Mouse (Mus musculus): ENCODE results near the gene Raph1. TPM values are rescaled to one million over a fixed set of nuclear protein-coding genes. Genes with fewer than 3 reads are reported as not detected.

Raph1 gene
- polyA plus RNA-seq (2015; fragmentation: Nextera tagmentation; extraction: Ambion mirVana) = 20.7 and 23.6 TPM in 2 replicates

DNA sequence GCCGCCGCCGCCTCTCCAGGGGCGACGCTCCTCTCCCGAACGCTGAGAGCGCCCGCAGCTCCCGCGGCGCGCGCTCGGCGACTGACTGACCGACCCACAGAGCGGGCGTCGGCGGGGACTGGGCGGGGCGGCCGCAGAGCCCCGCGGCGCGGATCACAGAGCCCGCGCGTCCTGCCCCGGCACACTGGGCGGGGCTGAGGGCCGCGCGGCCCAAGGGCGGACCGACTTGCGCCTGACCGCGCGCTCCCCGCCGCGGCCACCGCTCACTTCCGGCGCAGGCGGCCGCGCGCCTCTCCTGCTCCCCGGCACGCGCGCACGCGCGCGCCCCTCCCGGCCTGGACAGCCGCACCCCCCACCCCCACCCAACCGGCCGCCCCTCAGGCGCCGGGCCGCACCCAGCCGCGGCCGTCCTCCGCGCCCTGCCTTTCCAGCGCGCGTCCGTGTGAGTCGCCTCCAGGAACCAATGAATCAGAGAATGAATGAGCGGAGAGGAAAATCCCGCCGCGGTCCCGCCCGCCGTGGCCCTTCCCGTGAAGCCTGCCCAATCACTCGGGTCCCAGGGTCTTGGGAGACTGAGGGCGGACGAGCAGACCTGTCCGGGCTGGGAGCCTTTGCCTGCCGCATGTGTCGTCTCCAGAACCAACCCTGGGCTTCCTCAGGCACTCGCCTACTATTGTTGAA, at the start of gene Raph1:
Gene Raph1 (minus strand): TSS at position 474 of the 681 bp plus-strand sequence.
- Histone ChIP-seq H3K4me1 (ENCODE audit: control insufficient read depth, insufficient read depth, low read length) (peaks cover 9% of the 10 kb centered on the region), H3K27ac (ENCODE audit: low read length) (peak within 1 kb of the TSS; percentile 97), H3K4me3 (ENCODE audit: low read depth, low read length) (peak within 1 kb of the TSS; percentile 99), H3K9me3 (replicated peaks; ENCODE audit: control insufficient read depth, low read length, poor library complexity, severe bottlenecking) (no peaks in the 10 kb centered on the region), H3K4me2 (ENCODE audit: low read length) (peak within 1 kb of the TSS; percentile 73), H3K9ac (ENCODE audit: low read depth, low read length) (peak within 1 kb of the TSS; percentile 100), H3K36me3 (ENCODE audit: control insufficient read depth, insufficient read depth, low read length) (no peaks in the 10 kb centered on the region), H3K27me3 (ENCODE audit: control insufficient read depth, insufficient read depth, low read depth, low read length) (no peaks in the 10 kb centered on the region)
- ATAC-seq = peak; percentile 97
- WGBS = under 1% methylated on average over 48 of the region's 92 CpGs

GRCm38 (mm10) chr1:60615703-60616102, 48.8 kb upstream of the Raph1 start:
- no peaks in the 10 kb centered on the region for H3K4me1 ChIP-seq (ENCODE audit: control insufficient read depth, insufficient read depth, low read length)
- 78% methylated on average over 1 of the region's 1 CpGs for WGBS
- H3K27ac ChIP-seq (ENCODE audit: low read length) = no peak overlapping the region
- no peak for ATAC-seq
- H3K27me3 ChIP-seq (ENCODE audit: control insufficient read depth, insufficient read depth, low read depth, low read length) = no peaks in the 10 kb centered on the region
- H3K4me2 ChIP-seq (ENCODE audit: low read length) = no peak overlapping the region
- no peaks in the 10 kb centered on the region for H3K36me3 ChIP-seq (ENCODE audit: control insufficient read depth, insufficient read depth, low read length)
- H3K9ac ChIP-seq (ENCODE audit: low read depth, low read length) = no peak overlapping the region
- no peaks in the 10 kb centered on the region for H3K9me3 ChIP-seq (replicated peaks; ENCODE audit: control insufficient read depth, low read length, poor library complexity, severe bottlenecking)
- H3K4me3 ChIP-seq (ENCODE audit: low read depth, low read length) = no peak overlapping the region

DNA sequence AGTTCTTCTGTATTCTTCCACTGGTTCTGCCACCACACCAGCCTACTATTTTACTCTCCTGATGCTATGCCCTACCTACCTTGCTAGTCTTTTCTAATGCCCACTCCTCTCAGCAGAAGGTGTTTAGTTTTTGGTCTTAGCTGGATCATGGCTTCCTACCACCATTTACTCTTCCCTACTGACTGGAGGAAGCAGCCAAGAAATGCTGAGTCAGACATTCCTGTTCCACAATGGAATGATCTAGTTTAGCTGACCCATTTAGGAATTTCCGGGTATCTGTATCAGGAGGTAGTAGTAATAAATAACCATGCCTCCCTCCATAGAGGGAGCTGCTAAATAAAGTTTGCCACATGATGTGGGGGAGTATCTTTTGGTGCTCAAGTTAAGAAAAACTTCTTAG, 48.0 kb upstream of the Raph1 start:
- Histone ChIP-seq H3K9ac (ENCODE audit: low read depth, low read length) (no peak overlapping the region), H3K27ac (ENCODE audit: low read length) (no peak overlapping the region), H3K36me3 (ENCODE audit: control insufficient read depth, insufficient read depth, low read length) (no peaks in the 10 kb centered on the region), H3K9me3 (replicated peaks; ENCODE audit: control insufficient read depth, low read length, poor library complexity, severe bottlenecking) (no peaks in the 10 kb centered on the region), H3K4me2 (ENCODE audit: low read length) (no peak overlapping the region), H3K27me3 (ENCODE audit: control insufficient read depth, insufficient read depth, low read depth, low read length) (no peaks in the 10 kb centered on the region), H3K4me3 (ENCODE audit: low read depth, low read length) (no peak overlapping the region), H3K4me1 (ENCODE audit: control insufficient read depth, insufficient read depth, low read length) (no peaks in the 10 kb centered on the region)
- ATAC-seq = no peak
- 88% methylated on average over 1 of the region's 1 CpGs for WGBS

DNA sequence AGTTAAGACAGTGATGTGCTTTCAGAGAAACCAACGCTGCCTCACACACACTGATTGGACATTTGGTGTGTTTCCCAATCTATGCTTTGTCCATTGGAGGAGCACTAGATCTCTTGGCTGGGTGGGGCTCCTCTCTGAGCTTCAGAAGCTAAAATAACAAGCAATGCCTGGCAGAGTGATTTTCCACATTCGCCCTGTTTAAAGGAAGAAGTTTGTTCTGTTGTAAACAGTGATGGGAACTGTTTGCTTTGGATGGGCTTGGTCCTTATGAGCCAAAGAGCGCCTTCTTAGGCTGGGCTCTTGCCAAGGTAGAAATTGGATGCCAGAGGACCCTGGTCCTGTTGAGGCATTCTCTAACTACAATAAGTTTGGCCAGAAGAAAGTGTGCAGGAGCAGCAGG, 45.1 kb upstream of the Raph1 start:
- no peak overlapping the region for H3K4me3 ChIP-seq (ENCODE audit: low read depth, low read length)
- no peaks in the 10 kb centered on the region for H3K27me3 ChIP-seq (ENCODE audit: control insufficient read depth, insufficient read depth, low read depth, low read length)
- ATAC-seq = no peak
- H3K9me3 ChIP-seq (replicated peaks; ENCODE audit: control insufficient read depth, low read length, poor library complexity, severe bottlenecking) = no peaks in the 10 kb centered on the region
- no peak overlapping the region for H3K9ac ChIP-seq (ENCODE audit: low read depth, low read length)
- H3K27ac ChIP-seq (ENCODE audit: low read length) = no peak overlapping the region
- H3K36me3 ChIP-seq (ENCODE audit: control insufficient read depth, insufficient read depth, low read length) = no peaks in the 10 kb centered on the region
- no peak overlapping the region for H3K4me2 ChIP-seq (ENCODE audit: low read length)
- WGBS = 90% methylated on average over 3 of the region's 3 CpGs
- H3K4me1 ChIP-seq (ENCODE audit: control insufficient read depth, insufficient read depth, low read length) = no peaks in the 10 kb centered on the region

DNA sequence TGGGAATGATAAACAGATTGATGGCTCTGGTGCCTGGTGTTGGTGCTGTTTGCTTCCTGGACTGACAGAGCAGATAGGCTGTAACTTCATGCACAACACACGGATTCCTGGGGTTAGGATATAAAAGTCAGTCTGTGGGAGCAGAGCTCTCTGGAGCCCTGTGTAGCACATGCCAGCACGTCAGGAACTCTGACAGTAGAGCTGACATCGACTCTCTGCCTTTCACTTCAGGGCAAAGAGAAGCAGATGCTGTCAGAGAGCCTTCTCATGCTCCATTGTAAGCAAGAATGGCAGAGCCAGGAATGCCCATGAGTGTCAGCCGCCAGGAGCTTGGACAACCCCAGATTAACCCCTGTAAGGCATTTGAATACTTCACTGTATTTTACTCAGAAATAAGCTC, 43.7 kb upstream of the Raph1 start:
- no peak overlapping the region for H3K4me2 ChIP-seq (ENCODE audit: low read length)
- 62% methylated on average over 4 of the region's 4 CpGs for WGBS

DNA sequence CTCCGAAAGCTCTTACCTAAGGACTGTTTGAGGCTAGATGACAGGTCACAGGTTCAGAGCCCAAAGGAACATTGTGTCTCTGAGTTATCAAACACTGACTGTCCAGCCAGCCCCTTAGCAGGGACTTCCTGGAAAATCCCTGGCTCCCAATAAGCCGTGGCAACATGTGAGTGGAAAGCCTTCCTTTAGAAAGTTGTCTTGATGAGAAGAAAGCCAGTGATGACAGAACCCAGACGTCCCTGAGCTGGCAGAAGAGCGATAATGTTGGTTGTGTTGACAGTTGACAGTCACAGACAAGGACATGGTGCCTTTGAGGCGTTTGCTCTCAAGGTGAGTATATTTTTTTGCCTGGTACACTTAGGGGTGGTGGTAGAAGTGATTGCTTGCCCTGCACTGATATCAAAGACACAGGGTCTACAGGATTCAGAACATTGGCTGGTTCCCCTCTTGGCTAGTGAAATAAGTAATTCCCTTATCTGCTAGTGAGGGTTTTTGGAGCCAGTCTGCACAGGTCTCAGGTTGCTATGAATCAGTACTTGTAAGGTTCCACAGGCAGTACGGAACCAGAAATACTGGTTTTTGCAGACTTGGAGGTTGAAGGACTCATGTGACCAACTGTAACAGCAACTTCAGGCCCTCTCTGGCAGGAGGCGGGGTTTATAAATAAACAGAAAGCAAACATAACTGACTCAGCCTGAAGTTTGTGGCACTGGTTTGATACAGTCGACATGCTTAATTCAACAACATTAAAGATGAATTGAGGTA, 42.3 kb upstream of the Raph1 start:
- H3K27me3 ChIP-seq (ENCODE audit: control insufficient read depth, insufficient read depth, low read depth, low read length) = no peaks in the 10 kb centered on the region
- H3K4me1 ChIP-seq (ENCODE audit: control insufficient read depth, insufficient read depth, low read length) = no peaks in the 10 kb centered on the region
- H3K9ac ChIP-seq (ENCODE audit: low read depth, low read length) = no peak overlapping the region
- ATAC-seq = no peak
- H3K4me2 ChIP-seq (ENCODE audit: low read length) = no peak overlapping the region
- WGBS = 89% methylated on average over 8 of the region's 8 CpGs
- H3K27ac ChIP-seq (ENCODE audit: low read length) = no peak overlapping the region
- no peak overlapping the region for H3K4me3 ChIP-seq (ENCODE audit: low read depth, low read length)
- no peaks in the 10 kb centered on the region for H3K36me3 ChIP-seq (ENCODE audit: control insufficient read depth, insufficient read depth, low read length)
- no peaks in the 10 kb centered on the region for H3K9me3 ChIP-seq (replicated peaks; ENCODE audit: control insufficient read depth, low read length, poor library complexity, severe bottlenecking)

More for the DNA sequence above, 43.7 kb upstream of the Raph1 start:
- no peak overlapping the region for H3K4me3 ChIP-seq (ENCODE audit: low read depth, low read length)
- H3K9me3 ChIP-seq (replicated peaks; ENCODE audit: control insufficient read depth, low read length, poor library complexity, severe bottlenecking) = no peaks in the 10 kb centered on the region
- no peak for ATAC-seq
- no peak overlapping the region for H3K27ac ChIP-seq (ENCODE audit: low read length)
- H3K9ac ChIP-seq (ENCODE audit: low read depth, low read length) = no peak overlapping the region
- H3K36me3 ChIP-seq (ENCODE audit: control insufficient read depth, insufficient read depth, low read length) = no peaks in the 10 kb centered on the region
- H3K4me1 ChIP-seq (ENCODE audit: control insufficient read depth, insufficient read depth, low read length) = no peaks in the 10 kb centered on the region
- H3K27me3 ChIP-seq (ENCODE audit: control insufficient read depth, insufficient read depth, low read depth, low read length) = no peaks in the 10 kb centered on the region

DNA sequence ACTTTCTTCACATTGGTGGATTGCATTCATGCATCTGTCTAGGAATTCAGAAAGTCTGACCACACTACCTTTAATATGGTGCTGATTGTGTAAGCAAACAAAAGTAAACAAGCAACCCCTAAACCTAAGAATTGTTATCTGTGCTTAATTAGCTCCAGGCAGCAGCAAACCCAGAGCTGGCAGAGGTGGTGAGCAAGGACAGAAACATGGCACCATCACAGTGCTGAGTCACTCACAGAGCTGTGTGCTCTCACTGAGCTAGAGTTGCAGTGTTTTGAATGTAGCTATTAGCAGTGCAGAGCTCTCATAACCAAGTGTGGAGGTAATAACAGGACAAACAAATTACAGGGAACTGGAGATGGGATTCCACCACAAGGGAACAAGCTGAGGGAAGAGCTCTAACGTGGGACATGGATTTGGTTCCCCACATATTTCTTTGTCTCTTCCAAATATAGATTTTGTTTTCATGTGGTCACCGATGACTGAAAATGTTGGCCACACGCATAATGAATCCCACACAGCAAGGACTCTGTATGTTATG, 37.6 kb upstream of the Raph1 start:
- 92% methylated on average over 3 of the region's 3 CpGs for WGBS
- H3K9me3 ChIP-seq (replicated peaks; ENCODE audit: control insufficient read depth, low read length, poor library complexity, severe bottlenecking) = no peaks in the 10 kb centered on the region
- H3K27ac ChIP-seq (ENCODE audit: low read length) = no peak overlapping the region
- H3K4me2 ChIP-seq (ENCODE audit: low read length) = no peak overlapping the region
- no peaks in the 10 kb centered on the region for H3K4me1 ChIP-seq (ENCODE audit: control insufficient read depth, insufficient read depth, low read length)
- no peak for ATAC-seq
- no peak overlapping the region for H3K9ac ChIP-seq (ENCODE audit: low read depth, low read length)
- no peaks in the 10 kb centered on the region for H3K36me3 ChIP-seq (ENCODE audit: control insufficient read depth, insufficient read depth, low read length)
- H3K4me3 ChIP-seq (ENCODE audit: low read depth, low read length) = no peak overlapping the region
- no peaks in the 10 kb centered on the region for H3K27me3 ChIP-seq (ENCODE audit: control insufficient read depth, insufficient read depth, low read depth, low read length)

- no peaks in the 10 kb centered on the region for H3K9me3 ChIP-seq (replicated peaks; ENCODE audit: control insufficient read depth, low read length, poor library complexity, severe bottlenecking)
- ATAC-seq = no peak
- no peak overlapping the region for H3K9ac ChIP-seq (ENCODE audit: low read depth, low read length)
- H3K36me3 ChIP-seq (ENCODE audit: control insufficient read depth, insufficient read depth, low read length) = no peaks in the 10 kb centered on the region
- no peak overlapping the region for H3K4me2 ChIP-seq (ENCODE audit: low read length)
- 0 out of 2 replicates have a peak, but pooled peaks cover 2% of the 10 kb centered on the region for H3K4me1 ChIP-seq (ENCODE audit: control insufficient read depth, insufficient read depth, low read length)
- H3K4me3 ChIP-seq (ENCODE audit: low read depth, low read length) = no peak overlapping the region
- H3K27me3 ChIP-seq (ENCODE audit: control insufficient read depth, insufficient read depth, low read depth, low read length) = no peaks in the 10 kb centered on the region
- WGBS = 95% methylated on average over 6 of the region's 6 CpGs
- H3K27ac ChIP-seq (ENCODE audit: low read length) = no peak overlapping the region
Observed at GRCm38 (mm10) chr1:60600682-60601081, 33.8 kb upstream of the Raph1 start.

GRCm38 (mm10) chr1:60599926-60600325, 33.0 kb upstream of the Raph1 start:
- 0 out of 2 replicates have a peak, but pooled peaks cover 2% of the 10 kb centered on the region for H3K4me1 ChIP-seq (ENCODE audit: control insufficient read depth, insufficient read depth, low read length)
- no peaks in the 10 kb centered on the region for H3K9me3 ChIP-seq (replicated peaks; ENCODE audit: control insufficient read depth, low read length, poor library complexity, severe bottlenecking)
- no peak overlapping the region for H3K9ac ChIP-seq (ENCODE audit: low read depth, low read length)
- 91% methylated on average over 3 of the region's 3 CpGs for WGBS
- no peak for ATAC-seq
- no peaks in the 10 kb centered on the region for H3K36me3 ChIP-seq (ENCODE audit: control insufficient read depth, insufficient read depth, low read length)
- no peak overlapping the region for H3K27ac ChIP-seq (ENCODE audit: low read length)
- no peak overlapping the region for H3K4me3 ChIP-seq (ENCODE audit: low read depth, low read length)
- no peak overlapping the region for H3K4me2 ChIP-seq (ENCODE audit: low read length)
- no peaks in the 10 kb centered on the region for H3K27me3 ChIP-seq (ENCODE audit: control insufficient read depth, insufficient read depth, low read depth, low read length)

Measured in midbrain, embryonic 16.5 days (tissue).